Mouse (Mus musculus): ENCODE data around the gene Vps51. TPM values are rescaled to one million over a fixed set of nuclear protein-coding genes. Genes with fewer than 3 reads are reported as not detected.
A peak's percentile ranks its signal among the peaks of the same experiment; 100 is the strongest.
"Not testable (repeated sequence)": the region's sequence is repeated elsewhere in the genome, so short reads cannot be mapped to it uniquely, and the experiment has no call there.

The Vps51 gene
- polyA plus RNA-seq, 1 experiment = 49.1 TPM

DNA sequence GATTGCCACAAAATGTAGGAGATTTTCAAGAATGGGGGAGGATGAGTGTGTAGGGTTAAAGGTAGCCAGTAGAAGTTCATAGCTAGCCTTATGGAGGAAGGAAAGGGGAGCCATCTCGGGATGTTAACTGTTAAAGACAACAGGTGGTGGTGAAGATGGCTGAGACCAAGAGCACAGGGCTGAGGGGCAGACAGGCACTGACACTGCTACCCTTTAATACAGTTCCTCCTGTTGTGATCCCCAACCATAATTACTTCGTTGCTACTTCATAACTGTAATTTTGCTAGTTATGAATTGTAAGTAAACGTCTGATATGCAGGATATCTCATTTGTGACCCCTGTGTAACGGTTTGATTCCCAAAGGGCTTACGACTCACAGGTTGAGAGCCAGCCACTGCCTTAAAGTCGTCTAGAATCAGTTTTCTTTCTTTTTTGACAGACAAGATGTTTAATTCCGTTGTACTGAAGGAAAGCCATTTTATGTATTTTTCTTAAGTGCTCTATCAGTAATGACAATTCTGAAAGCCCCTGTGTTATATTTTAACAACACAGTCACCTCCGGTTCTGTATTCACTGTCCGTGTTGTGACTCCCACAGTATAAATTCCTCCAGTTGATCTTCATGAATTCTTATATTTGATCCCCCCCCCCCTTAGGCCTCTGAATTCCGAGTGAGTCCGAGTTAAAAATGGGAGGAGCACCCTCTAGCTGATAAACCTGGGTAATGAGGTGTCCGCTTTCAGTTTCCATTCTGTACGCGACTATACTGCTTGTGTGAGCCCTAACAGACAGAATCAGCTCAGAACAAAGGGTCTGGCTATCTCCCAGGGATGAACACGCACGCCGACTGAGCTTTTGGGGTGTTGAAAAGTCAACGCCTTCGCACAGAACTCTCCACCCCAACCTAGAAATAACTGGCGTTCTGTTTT, 31.4 kb downstream of the Vps51 start:
- Histone ChIP-seq H3K79me2 (ENCODE audit: control insufficient read depth, insufficient read depth) (peaks cover 16% of the 10 kb centered on the region), H3K4me3 (peak overlapping the region; percentile 94), H3K27me3 (ENCODE audit: control insufficient read depth, insufficient read depth, insufficient read length) (no peaks in the 10 kb centered on the region), H3K36me3 (ENCODE audit: control insufficient read depth, insufficient read depth) (peaks cover 9% of the 10 kb centered on the region), H3ac (ENCODE audit: control insufficient read depth, insufficient read length) (peak overlapping the region; percentile 46), H3K4me2 (ENCODE audit: low read depth) (peak overlapping the region; percentile 88)
- TF ChIP-seq MYOD1 (IDR thresholded peaks at IDR 0.05; ENCODE audit: control insufficient read depth in 1 of 3, insufficient read length in 2 of 3, low read depth in 2 of 3) (peak in 1 of 3 experiments; percentile 35), POLR2A (IDR thresholded peaks at IDR 0.05; ENCODE audit: insufficient read length, low read depth) (no peak), CEBPB (IDR thresholded peaks at IDR 0.05; ENCODE audit: insufficient read depth, poor library complexity, severe bottlenecking) (no peak), USF1 (IDR thresholded peaks at IDR 0.05; ENCODE audit: low read depth) (no peak)

DNA sequence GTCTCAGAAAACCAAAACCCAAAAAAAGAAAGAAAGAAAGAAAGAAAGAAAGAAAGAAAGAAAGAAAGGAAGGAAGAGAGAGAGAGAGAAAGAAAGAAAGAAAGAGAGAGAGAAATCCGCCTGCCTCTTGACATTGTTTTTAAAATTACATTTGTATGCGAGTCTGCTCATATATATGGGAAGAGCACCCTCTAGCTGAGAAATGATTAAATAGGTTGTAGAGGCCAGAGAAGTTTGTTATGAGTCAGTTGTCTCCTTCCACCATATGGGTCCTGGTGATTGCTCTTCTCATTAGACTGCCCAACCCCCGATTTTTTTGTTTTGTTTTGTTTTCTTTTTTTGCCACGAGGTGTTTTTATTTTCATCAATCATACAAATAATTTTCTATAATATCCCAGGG, 32.9 kb downstream of the Vps51 start:
- not testable (repeated sequence) for H3K4me2 ChIP-seq (ENCODE audit: low read depth); H3K27me3 ChIP-seq (ENCODE audit: control insufficient read depth, insufficient read depth, insufficient read length); H3K4me3 ChIP-seq; H3K36me3 ChIP-seq (ENCODE audit: control insufficient read depth, insufficient read depth); H3ac ChIP-seq (ENCODE audit: control insufficient read depth, insufficient read length)
- peaks cover 16% of the 10 kb centered on the region for H3K79me2 ChIP-seq (ENCODE audit: control insufficient read depth, insufficient read depth)

- no peak overlapping the region for H3K4me2 ChIP-seq (ENCODE audit: low read depth)
- H3K4me3 ChIP-seq = no peak overlapping the region
- peaks cover under 1% of the 10 kb centered on the region for H3K79me2 ChIP-seq (ENCODE audit: control insufficient read depth, insufficient read depth)
- no peaks in the 10 kb centered on the region for H3K36me3 ChIP-seq (ENCODE audit: control insufficient read depth, insufficient read depth)
- no peaks in the 10 kb centered on the region for H3K27me3 ChIP-seq (ENCODE audit: control insufficient read depth, insufficient read depth, insufficient read length)
- TF ChIP-seq POLR2AphosphoS2 (IDR thresholded peaks at IDR 0.05; ENCODE audit: insufficient read length, low read depth) = peak; percentile 62
- TF ChIP-seq TCF12 (IDR thresholded peaks at IDR 0.05; ENCODE audit: insufficient read depth, poor library complexity, severe bottlenecking) = no peak
- H3ac ChIP-seq (ENCODE audit: control insufficient read depth, insufficient read length) = no peak overlapping the region
Measured at GRCm38 (mm10) chr19:6042293-6042692, 34.7 kb downstream of the Vps51 start.

DNA sequence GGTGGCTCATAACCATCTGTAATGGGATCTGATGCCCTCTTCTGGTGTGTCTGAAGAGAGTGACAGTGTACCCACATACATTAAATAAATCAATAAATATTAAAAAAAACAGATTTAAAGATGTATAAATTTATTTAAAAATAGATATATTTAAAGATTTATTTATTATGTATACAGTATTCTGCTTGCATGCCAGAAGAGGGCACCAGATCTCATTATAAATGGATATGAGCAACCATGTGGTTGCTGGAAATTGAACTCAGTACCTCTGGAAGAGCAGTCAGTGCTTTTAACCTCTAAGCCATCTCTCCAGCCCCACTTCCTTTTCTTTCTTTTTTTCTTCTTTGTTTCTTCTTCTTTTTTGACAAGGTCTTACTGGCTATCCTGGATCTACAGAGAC, 37.0 kb downstream of the Vps51 start:
- Histone ChIP-seq H3K36me3 (ENCODE audit: control insufficient read depth, insufficient read depth) (no peaks in the 10 kb centered on the region), H3K79me2 (ENCODE audit: control insufficient read depth, insufficient read depth) (no peaks in the 10 kb centered on the region), H3K27me3 (ENCODE audit: control insufficient read depth, insufficient read depth, insufficient read length) (no peaks in the 10 kb centered on the region), H3K4me3 (no peak overlapping the region), H3ac (ENCODE audit: control insufficient read depth, insufficient read length) (no peak overlapping the region), H3K4me2 (ENCODE audit: low read depth) (no peak overlapping the region)
- no peak for TF ChIP-seq REST (IDR thresholded peaks at IDR 0.05; ENCODE audit: insufficient read depth, insufficient read length)
- TF ChIP-seq MYOG (IDR thresholded peaks at IDR 0.05; ENCODE audit: control insufficient read depth in 1 of 3, insufficient read depth in 1 of 3, insufficient read length in 2 of 3, low read depth in 2 of 3) = no peak
- TF ChIP-seq CEBPB (IDR thresholded peaks at IDR 0.05; ENCODE audit: insufficient read depth, poor library complexity, severe bottlenecking) = no peak
- no peak for TF ChIP-seq USF1 (IDR thresholded peaks at IDR 0.05; ENCODE audit: low read depth)
- TF ChIP-seq E2F4 (IDR thresholded peaks at IDR 0.05; ENCODE audit: insufficient read depth) = no peak
- no peak for TF ChIP-seq POLR2A (IDR thresholded peaks at IDR 0.05; ENCODE audit: insufficient read length, low read depth)
- TF ChIP-seq MAX (IDR thresholded peaks at IDR 0.05; ENCODE audit: low read depth) = no peak
- no peak for TF ChIP-seq SRF (IDR thresholded peaks at IDR 0.05; ENCODE audit: control insufficient read depth, insufficient read length, low read depth)
- TF ChIP-seq TCF3 (IDR thresholded peaks at IDR 0.05; ENCODE audit: insufficient read length, low read depth) = no peak
- TF ChIP-seq POLR2AphosphoS2 (IDR thresholded peaks at IDR 0.05; ENCODE audit: insufficient read length, low read depth) = no peak
- no peak for TF ChIP-seq TCF12 (IDR thresholded peaks at IDR 0.05; ENCODE audit: insufficient read depth, poor library complexity, severe bottlenecking)
- no peak for TF ChIP-seq MYOD1 (IDR thresholded peaks at IDR 0.05; ENCODE audit: control insufficient read depth in 1 of 3, insufficient read length in 2 of 3, low read depth in 2 of 3)

DNA sequence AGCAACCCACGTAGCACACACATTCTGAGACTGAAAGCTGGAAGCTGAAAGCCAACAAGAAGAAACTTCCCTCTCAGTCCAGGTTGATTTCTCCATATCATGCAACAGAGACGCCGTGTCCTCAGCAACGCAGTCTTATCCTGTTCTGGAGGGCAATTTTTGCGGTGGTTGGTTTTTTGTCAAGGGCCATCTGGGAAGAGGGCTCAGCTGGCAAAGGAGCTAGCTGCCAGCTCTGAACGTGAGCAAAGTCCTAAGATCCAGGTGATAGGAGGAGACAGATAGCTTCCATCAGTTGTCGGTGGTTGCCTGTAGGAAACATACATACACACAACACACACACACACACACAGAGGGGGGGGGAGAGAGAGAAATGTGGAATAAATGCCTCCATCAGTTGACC, 38.7 kb downstream of the Vps51 start:
- Histone ChIP-seq H3K4me3 (no peak overlapping the region), H3ac (ENCODE audit: control insufficient read depth, insufficient read length) (no peak overlapping the region), H3K79me2 (ENCODE audit: control insufficient read depth, insufficient read depth) (no peaks in the 10 kb centered on the region), H3K27me3 (ENCODE audit: control insufficient read depth, insufficient read depth, insufficient read length) (no peaks in the 10 kb centered on the region), H3K4me2 (ENCODE audit: low read depth) (no peak overlapping the region), H3K36me3 (ENCODE audit: control insufficient read depth, insufficient read depth) (no peaks in the 10 kb centered on the region)
- TF ChIP-seq MYOG (IDR thresholded peaks at IDR 0.05; ENCODE audit: control insufficient read depth in 1 of 3, insufficient read depth in 1 of 3, insufficient read length in 2 of 3, low read depth in 2 of 3) = no peak
- no peak for TF ChIP-seq USF1 (IDR thresholded peaks at IDR 0.05; ENCODE audit: low read depth)
- no peak for TF ChIP-seq REST (IDR thresholded peaks at IDR 0.05; ENCODE audit: insufficient read depth, insufficient read length)
- no peak for TF ChIP-seq CEBPB (IDR thresholded peaks at IDR 0.05; ENCODE audit: insufficient read depth, poor library complexity, severe bottlenecking)
- no peak for TF ChIP-seq POLR2AphosphoS2 (IDR thresholded peaks at IDR 0.05; ENCODE audit: insufficient read length, low read depth)
- no peak for TF ChIP-seq POLR2A (IDR thresholded peaks at IDR 0.05; ENCODE audit: insufficient read length, low read depth)
- TF ChIP-seq MYOD1 (IDR thresholded peaks at IDR 0.05; ENCODE audit: control insufficient read depth in 1 of 3, insufficient read length in 2 of 3, low read depth in 2 of 3) = no peak
- TF ChIP-seq MAX (IDR thresholded peaks at IDR 0.05; ENCODE audit: low read depth) = no peak
- no peak for TF ChIP-seq SRF (IDR thresholded peaks at IDR 0.05; ENCODE audit: control insufficient read depth, insufficient read length, low read depth)
- no peak for TF ChIP-seq TCF3 (IDR thresholded peaks at IDR 0.05; ENCODE audit: insufficient read length, low read depth)
- TF ChIP-seq E2F4 (IDR thresholded peaks at IDR 0.05; ENCODE audit: insufficient read depth) = no peak
- TF ChIP-seq TCF12 (IDR thresholded peaks at IDR 0.05; ENCODE audit: insufficient read depth, poor library complexity, severe bottlenecking) = no peak
